Mouse (Mus musculus): ENCODE data around the gene Pum1. TPM values are rescaled to one million over a fixed set of nuclear protein-coding genes. Genes with fewer than 3 reads are reported as not detected.
"Not testable (repeated sequence)": the region's sequence is repeated elsewhere in the genome, so short reads cannot be mapped to it uniquely, and the experiment has no call there.

The Pum1 gene
- polyA plus RNA-seq (2017; shearing (Covaris generic)), result 10 to 100 TPM; 56.7 to 91.1 (median 70.0) TPM

GRCm38 (mm10) chr4:130662979-130663725 is at the start of gene Pum1:
Gene Pum1 (plus strand): TSS chr4:130663321.
- ATAC-seq, result peak; percentile 86

DNA sequence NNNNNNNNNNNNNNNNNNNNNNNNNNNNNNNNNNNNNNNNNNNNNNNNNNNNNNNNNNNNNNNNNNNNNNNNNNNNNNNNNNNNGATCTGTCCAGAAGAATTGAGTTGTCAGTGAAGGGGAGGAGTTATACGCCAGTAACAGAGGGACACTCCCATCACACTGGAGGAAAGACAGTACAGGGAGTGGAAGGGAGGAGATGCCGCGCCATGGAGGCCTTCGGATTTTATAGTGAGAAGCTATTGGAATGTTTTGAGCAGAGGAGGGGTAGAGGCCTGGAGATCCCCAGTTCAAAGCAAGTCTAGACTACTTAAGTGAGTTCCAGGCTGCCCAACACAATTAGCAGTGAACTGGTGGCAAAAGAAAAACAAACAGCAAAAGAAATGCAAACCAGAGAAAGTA is 33.7 kb upstream of the Pum1 start:
- ATAC-seq, result no peak

DNA sequence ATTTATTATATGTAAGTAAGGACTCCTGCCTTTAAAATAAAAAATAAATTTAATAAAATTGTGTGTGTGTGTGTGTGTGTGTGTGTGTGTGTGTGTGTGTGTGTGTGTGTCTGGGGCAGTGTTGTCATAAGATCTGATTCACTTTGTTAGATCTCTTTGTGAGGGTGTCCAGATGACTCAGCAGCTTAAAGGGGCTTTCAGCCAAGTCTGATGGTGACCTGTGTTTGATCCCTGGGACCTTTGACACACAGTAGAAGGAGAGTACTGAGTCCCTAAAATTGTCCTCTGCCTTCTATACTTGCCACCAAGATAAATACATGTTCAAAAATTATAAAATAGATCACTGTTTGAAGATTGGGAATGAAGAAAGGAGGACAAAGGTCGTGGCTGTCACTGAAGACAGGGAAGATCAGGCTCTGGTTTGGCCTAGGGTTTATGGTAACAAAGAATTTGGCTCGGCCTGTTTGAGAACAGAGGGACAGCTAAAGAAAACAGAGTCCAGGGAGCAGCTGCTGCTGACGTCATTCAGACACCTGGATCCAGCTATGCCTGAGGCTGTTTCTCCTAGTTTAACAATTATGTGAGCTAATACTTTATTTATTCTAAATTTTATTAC is 32.8 kb upstream of the Pum1 start:
- no peak for ATAC-seq

- not testable (repeated sequence) for ATAC-seq
These were observed 28.0 kb upstream of the Pum1 start for GRCm38 (mm10) chr4:130635076-130635475.

DNA sequence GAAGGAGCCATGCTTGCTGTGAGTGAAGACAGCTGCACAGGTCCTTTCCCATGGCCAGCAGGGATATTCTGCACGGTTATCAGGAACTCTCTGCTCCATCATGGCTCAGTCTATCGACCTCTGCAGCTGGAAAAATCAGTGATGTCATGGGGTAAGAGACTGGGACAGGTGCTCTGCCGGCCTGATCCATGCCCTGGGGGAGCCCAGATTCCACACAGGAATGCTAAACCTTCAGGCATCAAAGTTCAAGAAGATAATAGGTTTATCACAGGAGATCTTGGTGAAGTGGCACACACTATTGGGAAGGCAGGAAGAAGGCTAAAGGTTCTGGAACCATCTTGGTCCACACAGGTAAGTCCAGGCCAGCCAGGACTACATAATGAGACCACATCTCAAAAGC is 26.4 kb upstream of the Pum1 start:
- no peak for ATAC-seq

- ATAC-seq, result no peak
These were observed 25.4 kb upstream of the Pum1 start for GRCm38 (mm10) chr4:130637488-130638422.

GRCm38 (mm10) chr4:130640031-130640717 is 22.9 kb upstream of the Pum1 start:
- no peak for ATAC-seq

DNA sequence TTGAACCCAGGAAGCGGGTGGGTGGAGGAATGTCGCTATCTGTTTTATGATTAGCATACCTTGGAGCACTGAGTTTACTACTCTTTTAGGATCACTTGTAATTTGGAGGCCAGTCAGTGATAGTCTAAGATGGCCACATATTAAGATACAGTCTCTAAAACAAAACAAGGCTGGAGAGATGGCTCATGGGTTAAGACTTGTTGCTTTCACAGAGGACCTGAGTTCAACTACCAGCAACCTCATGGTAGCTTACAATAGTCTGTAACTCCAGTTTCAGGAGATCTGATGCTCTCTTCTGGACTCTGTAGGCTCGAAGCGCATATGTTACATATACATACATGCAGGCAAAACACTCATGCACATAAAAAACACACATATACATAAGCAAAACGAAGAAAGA is 20.7 kb upstream of the Pum1 start:
- ATAC-seq, result no peak

DNA sequence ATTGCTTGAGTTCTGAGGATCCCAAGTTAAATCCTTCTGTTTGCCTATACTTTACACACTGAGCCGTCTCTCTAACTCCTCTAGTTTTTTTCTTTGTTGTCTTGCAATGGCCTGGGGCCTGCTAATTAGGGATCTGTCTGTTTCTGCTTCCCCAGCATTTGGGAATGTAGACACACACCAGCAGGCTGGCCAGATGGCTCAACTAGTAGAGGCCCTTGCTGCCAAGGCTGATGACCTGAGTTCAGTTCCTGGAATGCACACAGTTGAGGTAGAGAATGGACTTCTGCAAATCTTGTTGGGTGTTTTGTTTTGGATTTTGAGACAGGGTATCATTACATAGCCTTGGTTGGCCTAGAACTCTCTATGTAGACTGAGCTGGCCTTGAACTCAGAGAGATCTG is 17.7 kb upstream of the Pum1 start:
- ATAC-seq, result no peak

DNA sequence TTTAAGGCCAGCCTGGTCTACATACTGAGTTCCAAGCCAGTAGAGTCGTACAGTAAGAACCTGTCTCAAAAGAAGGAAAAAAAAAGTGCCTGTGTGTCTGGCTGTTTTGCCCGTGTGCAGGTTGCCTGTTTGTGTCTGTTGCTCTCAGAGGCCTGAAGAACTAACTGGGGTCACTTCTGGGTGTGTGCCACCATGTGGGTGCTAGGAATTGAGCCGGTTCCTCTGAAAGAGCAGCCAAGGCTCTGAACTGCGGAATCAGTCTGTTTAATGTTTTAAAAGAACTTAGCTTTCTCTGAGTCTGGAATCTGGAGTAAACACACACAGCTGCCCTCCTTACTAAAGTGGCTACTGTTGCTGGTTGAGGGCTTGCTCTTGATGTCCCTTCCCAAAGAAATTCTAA is 11.8 kb upstream of the Pum1 start:
- ATAC-seq, result no peak

- no peak for ATAC-seq
These were observed 10.6 kb upstream of the Pum1 start for GRCm38 (mm10) chr4:130652546-130652945.

DNA sequence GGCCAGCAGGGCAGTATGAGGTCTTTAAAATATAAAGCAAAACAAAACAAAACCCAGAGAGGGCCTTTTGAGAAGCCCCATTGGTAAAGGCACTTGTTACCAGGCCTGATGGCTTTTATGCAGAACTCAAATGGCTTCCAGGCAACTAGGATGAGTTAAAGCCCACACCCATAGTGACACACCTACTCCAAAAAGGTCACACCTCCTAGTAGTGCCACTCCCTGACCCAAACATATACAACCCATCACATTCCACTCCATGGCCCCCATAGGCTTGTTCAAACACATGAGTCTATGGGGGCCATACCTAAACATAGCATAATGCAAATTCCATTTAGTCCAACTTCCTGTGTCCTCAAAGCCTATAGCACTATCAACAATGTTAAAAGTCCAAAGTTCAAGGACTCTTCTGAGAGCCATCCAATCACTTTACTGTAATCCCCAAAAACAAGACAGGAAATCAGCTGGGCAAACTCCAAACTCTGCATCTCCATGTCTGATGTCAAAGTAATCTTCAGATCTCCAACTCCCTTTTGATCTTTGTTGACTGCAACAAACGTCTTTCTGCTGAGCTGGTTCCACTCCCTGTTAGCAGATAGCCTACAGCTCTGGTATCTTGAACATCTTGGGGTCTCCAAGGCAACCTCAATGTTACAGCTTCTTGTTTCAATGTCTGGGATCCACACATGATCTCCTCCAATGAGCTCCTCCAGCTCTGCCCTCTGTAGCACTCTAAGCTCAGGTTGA is 5.1 kb upstream of the Pum1 start:
- ATAC-seq, result no peak

DNA sequence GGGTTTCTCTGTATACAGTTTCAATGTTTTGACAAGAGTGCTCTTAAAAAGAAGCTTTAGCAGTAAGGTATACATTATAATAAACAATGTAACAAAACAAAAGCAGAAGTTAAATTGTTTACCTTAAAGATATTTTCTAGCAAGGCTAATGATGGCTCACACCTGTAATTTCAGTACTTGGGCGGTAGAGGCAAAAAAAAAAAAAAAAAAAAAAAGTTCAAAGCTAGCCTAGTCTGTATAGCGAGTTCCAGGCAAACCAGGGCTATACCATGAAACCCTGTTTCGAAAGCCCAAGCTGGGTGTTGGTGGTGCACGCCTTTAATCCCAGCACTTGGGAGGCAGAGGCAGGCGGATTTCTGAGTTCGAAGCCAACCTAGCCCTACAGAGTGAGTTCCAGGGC is 3.7 kb upstream of the Pum1 start:
- ATAC-seq, result no peak

GRCm38 (mm10) chr4:130660106-130660505 is 3.0 kb upstream of the Pum1 start:
- ATAC-seq, result no peak

- ATAC-seq, result no peak
These were observed 2.0 kb upstream of the Pum1 start for GRCm38 (mm10) chr4:130661151-130661550.

GRCm38 (mm10) chr4:130662305-130662704 is 816 bp upstream of the Pum1 start:
- not testable (repeated sequence) for ATAC-seq

DNA sequence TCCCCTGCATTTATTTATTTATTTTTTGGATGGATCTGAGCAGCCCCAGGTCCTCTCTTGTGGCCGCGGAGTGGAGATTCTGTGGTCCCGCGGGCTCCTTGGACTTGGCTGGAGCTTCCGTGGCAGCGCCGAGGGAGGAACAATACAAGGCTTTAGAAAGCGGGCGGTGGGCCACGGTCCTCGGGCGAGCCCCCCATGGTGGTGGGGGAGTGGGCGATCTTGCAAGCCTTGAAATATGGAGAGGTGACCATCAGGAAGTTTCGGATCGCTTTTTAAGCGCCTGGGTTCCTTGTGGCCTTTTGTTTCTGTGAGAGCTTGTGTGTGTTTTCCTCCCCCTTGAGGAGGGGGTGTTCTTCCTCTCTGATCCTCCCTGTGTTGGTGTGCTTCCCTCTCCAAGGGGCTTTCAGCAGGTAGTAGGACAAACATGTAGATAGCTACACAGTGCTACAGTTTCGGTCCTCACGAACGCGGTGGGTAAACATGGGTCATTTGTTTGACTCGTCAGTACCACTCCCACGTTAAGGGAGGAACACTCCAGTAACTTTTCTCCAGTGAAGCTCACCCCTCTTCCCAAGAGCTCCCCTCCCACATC is 785 bp downstream of the Pum1 start:
- ATAC-seq, result no peak

- no peak for ATAC-seq
These were observed 1.4 kb downstream of the Pum1 start for GRCm38 (mm10) chr4:130664414-130665029.

GRCm38 (mm10) chr4:130665176-130665575 is 2.1 kb downstream of the Pum1 start:
- no peak for ATAC-seq

DNA sequence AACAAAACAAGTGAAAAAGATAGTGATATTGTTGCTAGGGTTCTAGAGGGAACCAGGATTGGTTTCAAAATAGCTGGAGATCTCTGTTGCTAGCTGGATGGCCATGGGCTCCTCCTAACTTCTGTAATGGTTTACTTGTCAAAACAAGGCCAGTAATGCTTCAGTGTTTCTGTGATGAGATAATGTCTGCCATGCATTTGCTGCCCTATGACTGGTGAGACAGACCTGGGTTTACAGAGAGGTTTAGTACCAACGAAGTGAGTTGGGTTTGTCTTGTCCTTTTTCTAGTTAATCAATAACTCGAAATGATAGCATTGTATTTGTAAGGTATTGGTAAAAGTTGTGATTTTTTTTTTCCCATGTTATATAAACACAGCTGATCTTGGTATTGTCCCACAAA is 4.6 kb downstream of the Pum1 start:
- ATAC-seq, result no peak

GRCm38 (mm10) chr4:130668541-130668940 is 5.4 kb downstream of the Pum1 start:
- no peak for ATAC-seq
